Mouse (Mus musculus) lung, postnatal 25 days (tissue): ENCODE measurements around the gene Tanc1.

Experiments used
- DNase-seq: peaks from one replicate; pipeline ENCODE4 v3.0.0; 2022; ENCODE audit warnings: low spot score

Gene Tanc1

DNA sequence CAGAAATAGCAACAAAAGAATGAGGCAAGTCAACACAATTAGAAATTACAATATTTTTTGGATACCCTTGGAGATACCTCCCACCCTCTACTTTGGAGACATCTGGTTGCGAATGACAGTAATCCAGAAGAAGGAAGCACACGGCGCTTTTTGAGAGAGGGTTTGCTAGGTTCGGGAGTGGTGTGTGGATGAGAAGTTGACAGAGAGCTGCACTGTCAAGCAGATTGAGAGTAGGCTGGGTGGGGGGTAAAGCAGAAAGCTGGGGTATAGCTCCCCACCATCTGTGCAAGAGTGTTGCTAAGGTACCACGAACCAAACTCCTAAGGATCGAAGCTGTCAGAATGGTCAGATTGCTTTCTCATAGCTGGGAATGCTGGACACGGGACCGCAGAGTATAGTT is 40.0 kb downstream of the Tanc1 start:
- DNase-seq, result no peak

DNA sequence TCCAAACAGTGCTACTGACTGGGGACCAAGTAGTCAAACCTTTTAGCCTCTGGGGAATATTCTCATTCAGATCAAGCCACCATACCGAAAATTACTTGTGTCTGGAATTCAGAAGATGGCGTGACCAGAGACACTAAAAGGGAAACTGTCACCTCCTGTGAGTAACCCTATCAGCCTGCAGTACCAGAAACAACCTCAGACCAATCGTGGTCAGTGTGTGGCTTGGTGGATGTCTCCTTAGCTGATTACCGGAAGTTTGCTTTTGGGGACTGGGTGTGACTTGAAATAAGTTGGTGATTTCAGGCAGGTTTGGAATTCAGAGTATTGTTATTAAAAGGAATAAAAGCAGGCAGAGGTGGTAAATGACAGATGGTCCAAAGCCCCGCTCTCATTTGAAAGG is 40.9 kb downstream of the Tanc1 start:
- DNase-seq, result no peak

DNA sequence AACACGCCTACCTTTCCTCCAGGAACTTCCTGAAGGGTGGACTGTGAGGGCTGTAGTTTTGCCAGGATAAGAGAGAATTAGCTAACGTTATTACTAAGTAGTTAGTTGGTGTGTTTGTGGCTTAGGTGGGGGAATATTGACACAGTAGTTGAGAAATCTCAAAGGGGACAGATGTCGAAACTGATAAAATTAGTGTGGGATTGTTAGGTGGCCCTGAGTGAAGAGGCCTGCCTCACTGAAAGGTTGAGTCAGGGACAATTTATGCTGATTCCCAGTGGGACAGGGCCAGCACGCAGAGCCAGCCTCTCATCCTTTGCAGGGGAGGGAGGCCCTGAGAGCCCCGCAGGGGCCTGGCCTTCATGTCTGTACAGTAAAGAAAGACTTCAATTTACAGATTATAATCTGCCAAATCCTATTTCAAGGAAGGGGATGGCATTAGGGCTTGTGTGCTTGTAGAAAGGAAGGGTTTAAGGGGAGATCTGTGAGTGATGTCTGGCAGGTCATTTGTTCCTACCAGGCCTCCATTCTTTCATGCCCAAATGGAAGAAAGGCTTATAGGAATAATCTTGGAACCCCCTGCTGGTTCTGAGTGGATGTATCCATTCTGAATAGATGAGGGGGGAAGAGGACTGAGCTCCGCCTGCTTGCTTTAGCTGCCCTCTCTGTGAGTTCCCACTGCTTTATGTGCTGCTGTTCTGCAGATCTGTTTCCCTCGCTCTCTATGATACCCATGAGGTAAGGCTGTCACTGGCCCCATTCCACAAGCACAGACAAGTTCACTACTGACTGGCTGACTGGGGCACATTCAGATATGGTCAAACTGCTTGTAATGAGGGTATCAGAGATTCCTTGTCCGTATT is 41.7 kb downstream of the Tanc1 start:
- no peak for DNase-seq

DNA sequence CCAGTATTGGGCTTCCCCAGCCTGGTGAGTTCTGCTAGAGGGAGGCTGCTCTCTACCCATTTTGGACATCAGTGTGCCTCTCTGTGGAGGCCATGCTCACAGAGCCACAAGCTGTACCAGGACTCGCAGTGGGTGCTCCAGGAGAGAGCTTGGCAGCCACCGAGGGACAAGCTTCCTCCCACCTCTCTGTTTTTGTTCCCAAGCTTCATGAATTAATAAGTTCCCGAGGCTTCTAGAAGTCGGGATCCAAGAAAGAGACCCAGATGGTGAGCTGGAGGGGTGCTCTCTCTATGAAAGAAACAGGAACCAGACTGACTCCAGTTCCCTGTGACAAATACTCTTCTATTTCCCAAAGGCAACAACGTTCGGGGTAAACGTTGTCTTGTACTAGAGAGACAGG is 43.6 kb downstream of the Tanc1 start:
- DNase-seq, result no peak

DNA sequence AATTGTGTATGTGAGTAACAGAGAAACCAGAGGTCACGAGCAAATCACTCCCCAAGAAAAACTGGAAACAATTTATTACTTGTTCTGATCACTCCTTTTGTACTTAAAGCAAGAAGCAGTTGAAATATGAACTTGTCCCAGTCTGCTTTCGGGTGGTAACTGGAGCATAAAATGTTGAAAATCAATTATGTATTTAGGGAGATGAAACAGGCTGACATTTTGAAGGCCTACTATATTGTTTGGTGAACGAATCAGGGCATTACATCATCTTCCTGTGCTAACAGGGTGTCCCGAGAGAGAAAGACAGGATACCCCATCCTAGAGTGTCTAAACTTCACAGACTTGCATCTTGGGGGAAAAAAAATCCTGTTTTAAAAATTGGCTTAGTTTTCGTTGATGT is 44.8 kb downstream of the Tanc1 start:
- DNase-seq, result no peak

DNA sequence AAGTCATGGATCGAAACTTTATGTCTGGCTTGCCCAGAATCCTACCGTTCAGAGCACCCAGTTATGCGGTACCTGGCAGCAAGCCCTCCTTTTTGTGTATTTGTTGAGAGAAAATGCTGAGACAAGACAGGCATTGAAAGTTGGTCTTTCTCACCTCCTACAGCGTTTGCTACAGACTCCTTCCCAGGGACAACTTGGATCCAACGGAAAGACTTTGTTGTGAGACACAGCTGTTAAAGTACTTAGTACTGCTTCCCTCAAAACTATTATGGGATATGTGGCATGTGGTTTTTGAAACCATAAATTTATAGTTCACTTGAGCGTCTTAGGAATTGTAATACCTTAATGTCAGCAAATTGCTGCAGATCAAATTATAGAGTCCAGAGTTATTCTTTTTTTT is 47.8 kb downstream of the Tanc1 start:
- no peak for DNase-seq

DNA sequence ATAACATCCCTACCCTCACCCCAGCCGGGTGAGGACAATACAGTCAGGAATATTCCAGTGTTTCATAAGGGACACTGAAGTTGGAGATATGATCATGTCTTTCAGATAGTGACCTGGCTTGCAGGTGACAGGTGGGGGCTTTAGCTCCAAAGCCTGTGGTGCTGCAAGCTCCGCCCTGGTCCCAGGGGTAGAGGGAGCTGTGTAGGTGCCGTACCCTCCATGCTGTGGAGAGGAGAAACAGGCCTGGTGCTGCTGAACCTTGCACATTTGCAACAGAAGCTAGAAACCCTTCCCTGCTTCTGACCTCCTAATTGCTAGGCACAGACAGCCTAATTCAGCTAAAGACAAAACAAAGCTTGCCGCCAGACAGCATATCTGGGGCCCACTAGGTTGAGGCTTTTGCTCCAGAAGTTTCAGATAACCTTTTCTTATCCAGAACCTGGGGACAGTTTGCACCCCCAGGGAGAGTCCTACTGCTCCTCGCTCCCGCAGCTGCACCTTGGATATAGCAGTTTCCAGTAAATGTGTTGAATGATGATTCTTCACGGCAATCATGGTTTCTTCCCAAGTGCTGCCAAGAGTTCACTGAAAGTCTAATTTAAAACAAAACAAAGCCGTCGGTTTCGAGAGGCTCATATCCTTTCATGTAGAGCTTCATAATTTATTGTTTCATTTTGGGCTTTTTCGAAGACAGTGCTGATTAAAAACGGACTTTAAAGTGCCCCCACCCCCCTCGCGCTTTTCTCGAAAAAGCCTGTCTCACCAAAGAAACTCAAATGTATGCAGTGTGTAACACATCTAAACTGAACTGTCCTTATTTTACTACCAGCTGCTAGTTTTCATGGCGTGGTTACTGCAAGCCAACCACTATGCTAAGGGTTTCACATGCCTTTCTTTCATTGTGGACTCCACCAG is 49.3 kb downstream of the Tanc1 start:
- no peak for DNase-seq

DNA sequence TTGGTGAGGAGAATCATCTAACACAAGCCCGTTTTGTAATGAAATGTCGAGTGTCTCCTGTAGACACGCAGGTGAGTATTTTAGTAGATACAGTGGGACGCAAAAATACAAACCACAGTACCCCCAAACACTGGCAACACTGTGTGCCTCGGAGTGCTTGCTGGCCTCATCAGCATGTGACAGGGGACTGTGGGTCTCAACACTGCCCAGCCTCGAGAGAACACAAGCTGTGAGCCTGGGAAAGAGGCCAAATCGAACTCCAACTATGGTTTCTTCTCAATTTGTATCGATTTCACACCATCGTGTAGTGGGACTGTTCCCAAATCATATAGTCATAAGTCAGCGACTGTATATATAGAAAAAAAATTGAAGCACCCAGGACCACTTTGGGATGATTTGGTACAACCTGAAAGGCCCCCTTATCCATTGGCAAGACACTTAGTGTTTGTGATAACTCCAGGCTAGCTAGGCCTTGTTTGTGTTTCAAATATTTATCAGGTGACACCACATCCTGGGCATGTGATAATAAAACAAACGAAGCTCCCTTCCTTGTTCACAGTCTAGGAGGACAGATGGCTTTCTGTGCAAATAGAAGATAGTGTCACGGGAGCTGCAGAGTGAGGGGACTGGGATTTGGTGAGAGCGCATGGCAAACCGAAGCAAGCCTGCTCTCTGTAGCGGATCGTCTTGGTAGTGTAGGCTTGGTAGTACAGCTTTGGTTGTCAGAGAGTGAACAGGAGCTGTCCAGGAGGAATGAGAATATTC is 53.1 kb downstream of the Tanc1 start:
- DNase-seq, result no peak

DNA sequence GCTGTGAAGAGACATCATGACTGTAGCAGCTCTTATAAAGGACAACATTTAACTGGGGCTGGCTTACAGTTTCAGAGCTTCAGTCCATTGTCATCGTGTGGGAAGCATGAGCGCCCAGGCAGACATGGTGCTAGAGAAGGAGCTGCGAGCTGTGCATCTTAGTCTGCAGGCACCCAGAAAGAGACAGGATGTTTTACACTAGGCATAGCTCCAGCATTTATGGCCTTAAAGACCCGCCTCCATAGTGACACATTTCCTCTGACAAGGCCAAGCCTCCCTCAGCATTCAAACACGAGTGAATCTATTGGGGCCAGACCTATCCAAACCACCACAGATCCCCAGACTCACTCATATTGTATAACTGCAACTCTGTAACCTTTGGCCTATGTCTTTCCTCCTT is 54.7 kb downstream of the Tanc1 start:
- no peak for DNase-seq

DNA sequence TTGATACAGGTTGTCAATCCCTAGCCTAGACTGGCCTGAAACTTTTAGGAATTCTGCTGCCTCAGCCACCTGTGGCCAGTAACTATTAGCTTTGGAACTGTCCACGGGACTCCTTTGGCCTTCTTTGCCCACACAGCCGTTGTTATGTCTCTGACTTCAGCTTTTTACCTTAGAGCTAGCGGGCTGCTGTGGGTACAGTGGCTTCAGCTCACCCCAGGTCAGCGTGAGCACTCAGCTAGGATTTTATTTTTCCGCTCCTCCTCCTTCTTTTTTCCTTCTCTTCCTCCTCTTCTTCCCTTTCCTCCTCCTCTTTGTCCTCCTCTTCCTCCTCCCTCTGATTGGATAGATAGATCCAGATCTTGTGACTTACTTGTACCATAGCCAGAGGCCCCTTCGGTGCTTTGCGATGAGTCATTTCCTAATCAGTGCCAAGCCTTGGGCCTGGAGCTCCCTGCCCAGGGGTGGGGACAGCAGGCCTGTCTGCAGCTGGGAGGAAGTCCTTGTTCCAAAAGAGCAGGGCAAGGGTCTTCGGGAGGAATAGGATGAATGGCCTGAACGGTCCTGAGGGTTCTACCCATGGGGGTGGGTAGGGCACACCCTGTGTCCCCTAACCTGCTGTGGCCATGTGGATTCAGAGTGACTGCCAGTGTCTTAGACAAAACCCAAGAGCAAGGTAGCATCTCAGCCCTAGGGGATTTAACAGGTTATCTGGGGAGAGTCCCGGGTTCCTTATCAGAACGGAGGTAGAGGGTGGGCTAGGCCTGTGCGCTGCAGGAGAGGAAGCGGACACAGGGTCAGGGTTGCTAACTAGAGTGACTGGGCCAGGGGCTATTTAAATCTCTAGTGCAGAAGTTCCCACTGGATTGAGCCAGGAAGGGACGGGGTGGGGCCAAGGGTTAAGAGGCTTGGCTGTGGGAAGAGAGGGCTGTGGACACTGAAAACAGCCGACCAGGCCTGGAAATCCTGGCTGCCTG is 58.5 kb downstream of the Tanc1 start:
- DNase-seq, result peak; percentile 91

DNA sequence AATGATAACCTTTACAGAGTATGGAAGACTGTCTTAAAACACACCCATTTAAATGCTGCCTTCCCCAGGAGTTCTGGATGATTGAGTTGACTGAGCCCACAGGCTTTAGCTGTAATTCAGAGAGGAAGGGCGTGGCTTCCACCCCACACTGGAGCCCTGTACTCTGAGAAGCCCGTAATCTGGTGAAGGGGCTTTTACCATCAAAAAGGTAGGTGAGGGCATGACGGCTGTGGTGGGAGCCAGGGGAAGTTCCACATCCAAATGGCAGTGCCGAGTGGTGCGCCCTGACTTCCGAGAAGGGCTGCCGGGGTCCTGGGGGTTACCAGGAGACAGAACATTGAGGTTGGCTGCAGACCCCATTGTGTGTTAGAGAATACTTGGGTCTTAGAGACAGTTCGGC is 59.8 kb downstream of the Tanc1 start:
- DNase-seq, result no peak

DNA sequence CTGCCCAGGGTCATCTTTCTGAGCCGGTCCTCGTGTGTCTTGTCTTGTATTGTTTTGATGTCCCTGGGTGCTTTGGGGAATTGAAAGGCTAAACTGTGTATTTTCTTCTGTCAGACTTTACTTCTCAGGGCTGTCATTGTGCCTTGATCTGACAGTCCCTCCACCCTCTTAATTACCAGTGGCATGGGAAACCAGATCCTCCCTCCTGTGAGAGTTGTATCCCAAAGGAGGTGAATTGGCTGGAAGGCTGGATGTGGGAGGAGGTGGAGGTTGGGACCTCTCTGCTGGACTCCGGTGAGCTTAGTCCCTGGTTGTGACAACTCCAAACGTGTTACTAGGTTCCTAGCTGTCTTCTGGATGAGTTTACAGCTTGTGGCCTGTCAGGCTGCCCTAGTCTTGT is 60.2 kb downstream of the Tanc1 start:
- DNase-seq, result no peak

DNA sequence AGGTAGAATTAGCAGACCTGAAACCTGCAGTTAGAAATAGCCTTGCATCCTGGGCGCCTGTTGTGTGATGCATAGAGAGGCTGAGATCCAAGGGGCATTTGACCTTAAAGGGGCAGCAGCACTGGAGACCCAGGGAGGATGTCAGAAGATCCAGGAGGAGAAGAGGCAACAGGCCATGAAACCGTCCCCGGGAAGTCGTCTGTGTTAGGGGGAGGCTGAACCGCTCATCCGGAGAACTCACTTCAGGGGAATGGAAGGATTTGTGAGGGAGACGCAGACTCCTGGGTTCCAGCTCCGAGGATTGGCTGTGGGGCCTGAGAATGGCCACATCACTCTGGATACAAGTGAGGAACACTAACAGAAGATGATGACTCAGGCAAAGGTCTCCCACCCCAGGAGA is 60.8 kb downstream of the Tanc1 start:
- no peak for DNase-seq

DNA sequence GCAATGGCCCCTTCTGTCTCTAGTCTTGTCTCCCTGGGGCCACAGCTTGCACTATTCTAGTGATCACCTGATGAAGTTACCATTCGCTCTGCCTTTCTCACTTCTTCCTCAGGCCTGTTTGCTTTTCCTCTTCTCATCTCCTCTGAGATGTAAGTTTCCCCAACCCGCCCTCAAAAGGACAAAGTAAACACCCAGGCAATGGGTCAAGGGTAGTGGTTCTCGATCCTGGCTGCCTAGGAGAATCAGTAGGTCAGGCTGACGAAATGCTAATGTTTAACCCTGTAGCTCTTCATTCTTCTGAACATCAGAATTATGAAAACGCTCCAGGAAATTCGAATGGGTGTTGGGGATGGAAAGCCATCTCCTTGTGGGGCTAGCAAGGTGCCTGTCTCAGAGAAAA is 61.5 kb downstream of the Tanc1 start:
- peak; percentile 27 for DNase-seq

DNA sequence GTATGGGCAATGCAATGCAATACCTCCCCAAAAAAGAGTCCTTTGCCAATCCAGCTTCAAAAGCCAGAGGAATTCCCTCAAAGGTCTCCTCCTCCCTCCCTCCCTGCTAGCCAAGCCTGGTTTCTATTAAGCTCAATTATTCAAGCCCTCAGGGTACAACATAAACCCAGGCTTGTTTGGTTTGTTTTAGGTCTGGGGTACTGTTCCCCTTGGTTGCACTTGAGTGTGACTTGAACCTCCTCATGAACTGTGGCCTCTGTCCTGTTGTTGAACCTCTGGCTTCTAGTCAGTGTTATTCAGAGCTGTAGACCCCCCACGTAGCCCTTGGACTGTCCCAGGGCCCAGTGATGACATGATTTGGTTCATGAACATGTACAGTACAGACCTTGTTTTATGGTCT is 62.0 kb downstream of the Tanc1 start:
- no peak for DNase-seq

DNA sequence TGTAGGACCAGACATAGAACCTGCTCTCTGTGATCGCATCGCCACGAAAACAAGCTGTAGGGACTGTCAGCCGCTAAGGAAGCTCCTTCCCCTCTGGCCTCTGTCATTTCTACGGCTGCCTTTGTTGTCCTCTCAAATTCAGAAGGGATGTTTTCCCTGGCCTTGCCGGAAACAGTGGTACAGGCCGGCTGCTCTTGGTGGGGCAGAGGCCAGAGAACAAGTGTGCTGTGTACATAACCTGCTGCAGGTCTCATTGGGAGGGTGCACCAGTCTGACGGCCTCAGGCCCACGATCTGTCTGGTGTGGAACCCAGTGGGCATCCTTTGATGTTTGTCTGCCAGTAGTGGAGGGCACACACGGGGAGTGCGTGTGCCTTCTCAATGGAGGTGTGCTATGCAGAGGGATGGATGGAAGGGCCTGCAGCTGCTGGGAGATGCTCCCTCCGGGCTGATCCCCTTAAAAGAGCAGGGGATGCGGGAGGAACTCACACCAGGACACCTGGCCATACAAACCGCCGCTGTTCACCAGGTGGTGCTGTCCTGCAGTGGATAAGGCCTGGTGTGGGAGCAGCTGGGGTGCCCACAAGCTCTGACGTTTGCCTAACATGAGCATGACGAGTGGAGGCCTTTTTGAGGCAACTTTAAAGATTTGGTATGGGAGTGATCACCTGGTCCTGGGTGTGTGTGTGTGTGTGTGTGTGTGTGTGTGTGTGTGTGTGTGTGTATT is 63.6 kb downstream of the Tanc1 start:
- peak; percentile 24 for DNase-seq

DNA sequence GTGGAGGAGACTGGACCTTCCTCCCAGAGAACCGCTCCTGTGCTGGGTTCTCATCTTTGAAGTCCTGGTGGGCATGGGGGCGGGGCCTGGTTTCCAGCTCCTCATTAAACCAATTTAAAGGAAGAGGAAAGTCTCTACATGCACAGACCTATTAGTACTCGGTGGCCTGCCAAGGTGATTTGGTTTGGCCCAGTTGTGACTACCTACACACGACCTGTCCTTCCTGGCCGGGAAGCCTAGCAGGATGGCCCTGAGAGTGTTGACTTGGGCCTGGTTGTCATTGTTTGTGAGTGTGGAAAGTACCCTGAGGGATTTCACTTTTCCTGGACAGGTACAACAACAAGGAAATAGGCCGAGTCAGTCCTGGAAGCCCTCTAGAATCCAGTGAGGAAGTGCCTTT is 64.2 kb downstream of the Tanc1 start:
- DNase-seq, result no peak

DNA sequence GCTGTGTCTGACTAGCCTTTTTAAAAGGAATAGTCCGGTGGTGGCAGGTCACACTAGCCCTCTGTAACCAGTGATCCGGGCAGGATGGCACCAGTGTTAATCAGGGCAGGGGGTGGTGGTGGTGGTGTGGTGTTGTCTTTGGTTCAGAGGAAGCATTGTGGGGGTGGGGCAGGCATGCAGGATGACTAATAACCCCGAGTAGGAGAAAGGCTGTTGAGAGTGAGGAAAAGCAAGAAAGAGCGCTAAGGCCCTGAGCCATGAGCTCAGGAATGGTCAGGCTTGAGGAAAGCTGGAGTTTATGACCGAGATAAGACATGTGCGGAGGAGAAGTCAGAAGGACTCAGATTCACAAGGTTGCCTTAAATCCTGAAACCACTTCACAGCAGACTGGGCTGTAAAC is 64.6 kb downstream of the Tanc1 start:
- DNase-seq, result no peak

DNA sequence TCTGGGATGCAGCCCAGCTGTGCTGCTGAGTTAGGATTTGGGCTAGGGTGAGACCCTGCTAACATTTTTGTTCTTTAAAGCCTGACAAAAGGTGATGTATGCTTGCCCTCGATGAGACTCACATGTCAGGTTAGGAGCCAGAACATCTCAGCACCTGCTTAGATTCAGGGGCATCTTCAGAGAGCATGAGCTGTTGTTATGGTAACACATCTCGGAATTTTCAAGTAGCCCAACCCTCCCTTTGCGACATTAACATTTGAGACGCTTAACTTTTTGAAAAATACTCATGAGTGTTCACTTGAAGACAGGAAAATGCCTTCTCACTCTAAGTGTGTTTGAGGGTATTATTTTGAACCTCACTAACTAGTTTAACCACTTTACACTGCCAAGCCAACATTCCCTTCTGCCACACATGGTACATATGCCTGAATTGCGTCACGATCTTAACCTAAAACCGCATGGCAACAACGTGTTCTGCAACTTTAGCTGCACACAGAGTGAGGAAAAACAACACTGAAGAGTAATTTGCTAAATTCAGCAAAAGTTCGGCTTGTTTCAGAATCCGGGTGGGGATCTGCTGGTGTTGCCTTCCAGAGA is 67.7 kb downstream of the Tanc1 start:
- DNase-seq, result peak; percentile 85

DNA sequence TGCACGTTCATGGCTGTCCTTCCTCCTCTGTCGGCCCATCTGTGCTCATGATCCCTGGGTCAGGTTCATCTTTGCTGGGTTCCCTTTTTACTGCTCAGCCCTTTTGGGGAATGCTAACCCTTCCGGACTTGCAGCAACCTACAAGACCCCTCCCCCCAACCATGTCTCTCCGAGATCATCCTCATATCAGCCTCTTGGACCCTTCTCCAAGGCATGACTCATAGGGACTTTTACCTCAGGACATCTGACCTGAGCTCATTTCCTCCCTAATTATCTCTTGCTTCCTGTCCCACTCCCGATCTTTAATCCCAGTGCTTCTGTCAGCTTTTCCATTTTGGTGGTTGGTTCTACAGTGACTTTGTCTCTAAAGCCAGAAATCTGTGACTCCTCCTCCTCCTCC is 68.9 kb downstream of the Tanc1 start:
- no peak for DNase-seq
